Comparison of ENCODE assay signal across 8 mouse cellular contexts in the genomic region with DNA sequence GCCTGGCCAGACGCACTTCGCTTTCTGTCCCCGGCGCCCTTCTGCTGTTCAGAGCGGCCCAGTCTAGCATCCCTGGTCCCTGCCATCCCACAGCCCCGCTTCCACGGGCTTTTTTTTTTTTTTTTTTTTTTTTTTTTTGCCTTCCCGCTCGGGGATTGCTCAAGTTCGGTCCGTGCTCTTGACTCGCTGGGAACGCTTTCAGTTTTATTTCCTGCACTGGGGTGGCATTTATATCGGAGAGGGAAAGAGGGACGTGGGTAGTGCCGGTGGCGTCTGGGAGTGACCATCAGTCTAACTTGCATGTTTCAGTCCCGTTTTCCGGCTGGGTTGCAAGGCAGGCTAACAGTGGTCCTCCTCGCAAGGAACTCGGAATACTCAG. TPM values are rescaled to one million over a fixed set of nuclear protein-coding genes. Genes with fewer than 3 reads are reported as not detected.
A peak's percentile ranks its signal among the peaks of the same experiment; 100 is the strongest.
DNase-seq lines count a peak whose midpoint lies in the region; ATAC-seq and TF ChIP-seq lines count a peak whose summit lies in the region.

No protein-coding gene starts in this region.

- peak overlapping the region; percentile 74 for H3K4me2 ChIP-seq in heart, embryonic 14.5 days (ENCODE audit: low read length)
- H3K4me2 ChIP-seq in intestine, postnatal 0 days (replicated peaks; ENCODE audit: low read depth) = peak overlapping the region; percentile 74
- H3K4me2 ChIP-seq in midbrain, embryonic 11.5 days = peak overlapping the region; percentile 70

- H3K4me1 ChIP-seq in heart, embryonic 14.5 days (ENCODE audit: control insufficient read depth in 2 of 2, insufficient read depth in 2 of 2, low read length in 2 of 2) = peaks cover 0 to 13% of the 10 kb centered on the region in 2 experiments; a peak in 3 of 4 replicates
- peaks cover 14% of the 10 kb centered on the region for H3K4me1 ChIP-seq in G1E (ENCODE audit: insufficient read depth, low read depth, low read length)
- H3K4me1 ChIP-seq in erythroblast, embryonic 14.5 days (ENCODE audit: control insufficient read depth) = peaks cover 34% of the 10 kb centered on the region
- no peaks in the 10 kb centered on the region for H3K4me1 ChIP-seq in intestine, postnatal 0 days (replicated peaks; ENCODE audit: control insufficient read depth, insufficient read depth, low read length)
- H3K4me1 ChIP-seq in midbrain, embryonic 11.5 days (ENCODE audit: control insufficient read depth, insufficient read depth, low read length) = peaks cover 7% of the 10 kb centered on the region

- peak overlapping the region; percentile 62 to 97 for H3K27ac ChIP-seq in heart, embryonic 14.5 days (replicated peaks in 1 of 2; ENCODE audit: control insufficient read depth in 1 of 2, insufficient read depth in 1 of 2, low read depth in 2 of 2, low read length in 2 of 2)
- peak overlapping the region; percentile 98 for H3K27ac ChIP-seq in intestine, postnatal 0 days (ENCODE audit: low read depth, low read length)
- peak overlapping the region; percentile 82 for H3K27ac ChIP-seq in midbrain, embryonic 11.5 days (ENCODE audit: low read depth, low read length)

- no peak for DNase-seq in heart, postnatal 4 days
- no peak for DNase-seq in G1E (ENCODE audit: low spot score)
- no peak for DNase-seq in midbrain, embryonic 11.5 days (ENCODE audit: low spot score, missing footprints)
- DNase-seq in frontal cortex, postnatal 14 days (ENCODE audit: low spot score in 2 of 2) = no peak

- no peaks in the 10 kb centered on the region for H3K9me3 ChIP-seq in heart, embryonic 14.5 days (ENCODE audit: control insufficient read depth, low read length)
- no peaks in the 10 kb centered on the region for H3K9me3 ChIP-seq in G1E (replicated peaks)
- no peaks in the 10 kb centered on the region for H3K9me3 ChIP-seq in erythroblast, embryonic 14.5 days (ENCODE audit: control insufficient read depth, low read length)
- H3K9me3 ChIP-seq in intestine, postnatal 0 days (ENCODE audit: control insufficient read depth) = no peaks in the 10 kb centered on the region
- no peaks in the 10 kb centered on the region for H3K9me3 ChIP-seq in midbrain, embryonic 11.5 days (ENCODE audit: control insufficient read depth, low read length)

- H3K9ac ChIP-seq in heart, embryonic 14.5 days (ENCODE audit: low read length) = peak overlapping the region; percentile 88
- peak overlapping the region; percentile 94 for H3K9ac ChIP-seq in intestine, postnatal 0 days (ENCODE audit: low read depth, low read length)
- H3K9ac ChIP-seq in midbrain, embryonic 11.5 days (ENCODE audit: low read length) = peak overlapping the region; percentile 84

- H3K4me3 ChIP-seq in heart, embryonic 14.5 days (ENCODE audit: control insufficient read depth in 1 of 2, insufficient read depth in 1 of 2, low read depth in 1 of 2, low read length in 2 of 2) = peak overlapping the region; percentile 57 to 65
- H3K4me3 ChIP-seq in G1E (ENCODE audit: low read depth, low read length) = peak overlapping the region; percentile 85
- H3K4me3 ChIP-seq in erythroblast, embryonic 14.5 days (replicated peaks) = peak overlapping the region; percentile 97
- peak overlapping the region; percentile 89 for H3K4me3 ChIP-seq in intestine, postnatal 0 days (ENCODE audit: low read depth, low read length)
- peak overlapping the region; percentile 73 for H3K4me3 ChIP-seq in midbrain, embryonic 11.5 days (ENCODE audit: low read depth, low read length)

- no peaks in the 10 kb centered on the region for H3K27me3 ChIP-seq in heart, embryonic 14.5 days (ENCODE audit: control insufficient read depth, insufficient read depth, low read length)
- no peaks in the 10 kb centered on the region for H3K27me3 ChIP-seq in G1E (ENCODE audit: insufficient read depth, low read length)
- H3K27me3 ChIP-seq in erythroblast, embryonic 14.5 days (ENCODE audit: control insufficient read depth) = no peaks in the 10 kb centered on the region
- H3K27me3 ChIP-seq in intestine, postnatal 0 days (replicated peaks; ENCODE audit: control insufficient read depth, insufficient read depth, low read length) = no peaks in the 10 kb centered on the region
- H3K27me3 ChIP-seq in midbrain, embryonic 11.5 days (ENCODE audit: control insufficient read depth, insufficient read depth, low read length) = no peaks in the 10 kb centered on the region

- TF ChIP-seq CTCF in G1E (IDR thresholded peaks at IDR 0.05; ENCODE audit: low read depth, low read length) = no peak
- no peak for TF ChIP-seq CTCF in intestine, postnatal 0 days (IDR thresholded peaks at IDR 0.05; ENCODE audit: low read depth)

- no peaks in the 10 kb centered on the region; the same call in 1 of the 2 replicates for H3K36me3 ChIP-seq in heart, embryonic 14.5 days (ENCODE audit: control insufficient read depth, insufficient read depth, low read length)
- peaks cover 18% of the 10 kb centered on the region for H3K36me3 ChIP-seq in G1E (replicated peaks)
- peaks cover 19% of the 10 kb centered on the region for H3K36me3 ChIP-seq in erythroblast, embryonic 14.5 days (ENCODE audit: control insufficient read depth)
- H3K36me3 ChIP-seq in intestine, postnatal 0 days (ENCODE audit: control insufficient read depth, insufficient read depth) = no peaks in the 10 kb centered on the region
- H3K36me3 ChIP-seq in midbrain, embryonic 11.5 days (ENCODE audit: control insufficient read depth, insufficient read depth, low read length) = no peaks in the 10 kb centered on the region

- under 1% methylated on average over 19 of the region's 21 CpGs for WGBS in heart, embryonic 14.5 days
- WGBS in intestine, postnatal 0 days = under 1% methylated on average over 21 of the region's 21 CpGs
- 2% methylated on average over 21 of the region's 21 CpGs for WGBS in midbrain, embryonic 11.5 days

- no peak for ATAC-seq in heart, embryonic 14.5 days (ENCODE audit: insufficient number of reproducible peaks, insufficient read depth, low FRiP score, low read depth)
- ATAC-seq in G1E (ENCODE audit: extremely low read depth, insufficient number of reproducible peaks, low FRiP score, poor library complexity, severe bottlenecking) = no peak
- ATAC-seq in intestine, postnatal 0 days = no peak
- no peak for ATAC-seq in midbrain, embryonic 11.5 days (ENCODE audit: low FRiP score)
- no peak for ATAC-seq in CD4-positive, CD25-positive, alpha-beta regulatory T cell, adult 4 months

RNA-seq across cellular contexts. Expression of a gene that starts 0.7 kb away (rescaled TPM):
- 71.5 and 71.9 TPM in 2 replicates for polyA plus RNA-seq in heart, embryonic 14.5 days (2014; fragmentation: Nextera tagmentation; extraction: Ambion mirVana)
- total RNA-seq in heart, postnatal 4 days (2021) = 10 to 100 TPM; 71.9 to 73.7 TPM
- 105 and 157 TPM in 2 replicates for total RNA-seq in G1E (2014; fragmentation: Nextera tagmentation)
- 99.8 and 120 TPM in 2 replicates for total RNA-seq in G1E (2017)
- 38.7 and 41.3 TPM in 2 replicates for polyA plus RNA-seq in G1E (2012)
- 1.7 and 3.3 TPM in 2 replicates for polyA plus RNA-seq in erythroblast, embryonic 14.5 days (2012)
- 72.0 and 74.5 TPM in 2 replicates for polyA plus RNA-seq in intestine, postnatal 0 days (2015; fragmentation: Nextera tagmentation; extraction: Ambion mirVana)
- polyA plus RNA-seq in midbrain, embryonic 11.5 days (2014; fragmentation: Nextera tagmentation; extraction: Ambion mirVana) = 72.1 and 76.8 TPM in 2 replicates
- polyA plus RNA-seq in CD4-positive, CD25-positive, alpha-beta regulatory T cell, adult 4 months (2017; shearing (Covaris generic)) = 10 to 100 TPM; 75.5 to 89.0 TPM
